Comparison of ENCODE assay signal across 9 mouse cellular contexts in the genomic region with DNA sequence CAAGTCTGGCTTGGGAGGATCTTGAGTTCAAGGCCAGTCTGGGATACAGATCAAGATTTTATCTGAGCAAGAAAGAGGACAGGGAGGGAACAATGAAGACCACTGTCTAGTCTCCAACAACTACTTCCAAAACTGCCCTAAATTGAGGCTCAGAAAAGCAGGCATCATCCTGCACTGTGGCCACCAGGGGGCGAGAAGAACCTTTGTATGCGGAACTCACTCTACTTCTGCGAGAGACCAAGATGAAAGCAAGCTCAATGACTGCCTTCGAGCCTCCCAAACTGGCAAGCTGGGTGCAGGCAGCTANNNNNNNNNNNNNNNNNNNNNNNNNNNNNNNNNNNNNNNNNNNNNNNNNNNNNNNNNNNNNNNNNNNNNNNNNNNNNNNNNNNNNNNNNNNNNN. TPM values are rescaled to one million over a fixed set of nuclear protein-coding genes. Genes with fewer than 3 reads are reported as not detected.
A peak's percentile ranks its signal among the peaks of the same experiment; 100 is the strongest.
DNase-seq lines count a peak whose midpoint lies in the region; ATAC-seq and TF ChIP-seq lines count a peak whose summit lies in the region.
"Had no signal": no experiment of that assay in that cellular context is flagged by ENCODE, and none has a peak within 500 bp of the region (broad histone marks: within the 10 kb centered on the region; RNA-seq: fewer than 3 reads in every experiment).

No protein-coding gene starts in this region.

- H3K27me3 ChIP-seq in midbrain, embryonic 10.5 days (ENCODE audit: low read depth, poor library complexity, severe bottlenecking): no peaks in the 10 kb centered on the region
- H3K27me3 ChIP-seq in midbrain, embryonic 15.5 days (replicated peaks): no peaks in the 10 kb centered on the region
- H3K27me3 ChIP-seq in limb, embryonic 14.5 days (ENCODE audit: control insufficient read depth, insufficient read depth, low read length): no peaks in the 10 kb centered on the region
- no peaks in the 10 kb centered on the region for H3K27me3 ChIP-seq in neural tube, embryonic 15.5 days (replicated peaks)
- H3K27me3 ChIP-seq: embryonic facial prominence, embryonic 13.5 days had no signal

- H3K27ac ChIP-seq in midbrain, embryonic 10.5 days (replicated peaks): no peak overlapping the region
- H3K27ac ChIP-seq in midbrain, embryonic 15.5 days: no peak overlapping the region
- no peak overlapping the region for H3K27ac ChIP-seq in limb, embryonic 14.5 days (replicated peaks; ENCODE audit: low read depth, low read length)
- H3K27ac ChIP-seq in neural tube, embryonic 15.5 days (replicated peaks): no peak overlapping the region
- H3K27ac ChIP-seq: embryonic facial prominence, embryonic 13.5 days had no signal

- no peaks in the 10 kb centered on the region for H3K4me1 ChIP-seq in midbrain, embryonic 10.5 days
- peaks cover 3% of the 10 kb centered on the region; the same call in 1 of the 2 replicates for H3K4me1 ChIP-seq in midbrain, embryonic 15.5 days
- H3K4me1 ChIP-seq in limb, embryonic 14.5 days (ENCODE audit: control insufficient read depth, insufficient read depth, low read length): no peaks in the 10 kb centered on the region
- peaks cover 3% of the 10 kb centered on the region; the same call in 1 of the 2 replicates for H3K4me1 ChIP-seq in neural tube, embryonic 15.5 days
- H3K4me1 ChIP-seq: embryonic facial prominence, embryonic 13.5 days had no signal

- 6% methylated on average over 4 of the region's 4 CpGs for WGBS in midbrain, embryonic 10.5 days
- WGBS in midbrain, embryonic 15.5 days: under 1% methylated on average over 4 of the region's 4 CpGs
- 1% methylated on average over 4 of the region's 4 CpGs for WGBS in limb, embryonic 14.5 days
- 3% methylated on average over 4 of the region's 4 CpGs for WGBS in neural tube, embryonic 15.5 days

- H3K9me3 ChIP-seq in midbrain, embryonic 10.5 days (replicated peaks): no peaks in the 10 kb centered on the region
- no peaks in the 10 kb centered on the region for H3K9me3 ChIP-seq in midbrain, embryonic 15.5 days
- no peaks in the 10 kb centered on the region for H3K9me3 ChIP-seq in limb, embryonic 14.5 days (ENCODE audit: control insufficient read depth, low read length)
- no peaks in the 10 kb centered on the region for H3K9me3 ChIP-seq in neural tube, embryonic 15.5 days (replicated peaks)
- H3K9me3 ChIP-seq: embryonic facial prominence, embryonic 13.5 days had no signal

- no peak for TF ChIP-seq POLR2A in limb, embryonic 14.5 days (IDR thresholded peaks at IDR 0.05; ENCODE audit: borderline replicate concordance, extremely low read depth, insufficient read depth, insufficient read length)

- ATAC-seq in midbrain, embryonic 15.5 days (replicated peaks): no peak; the same call in 1 of the 2 replicates
- ATAC-seq in limb, embryonic 14.5 days (ENCODE audit: low FRiP score, low read depth): no peak
- peak; percentile 36; the same call in 1 of the 2 replicates for ATAC-seq in neural tube, embryonic 15.5 days (ENCODE audit: low FRiP score)

- no peak overlapping the region for H3K4me2 ChIP-seq in midbrain, embryonic 15.5 days
- no peak overlapping the region for H3K4me2 ChIP-seq in limb, embryonic 14.5 days (replicated peaks; ENCODE audit: low read depth, low read length, severe bottlenecking)
- H3K4me2 ChIP-seq in neural tube, embryonic 15.5 days: no peak overlapping the region
- H3K4me2 ChIP-seq: embryonic facial prominence, embryonic 13.5 days had no signal

- DNase-seq in midbrain, embryonic 10.5 days (ENCODE audit: low spot score): peak; percentile 78
- peak; percentile 61 for DNase-seq in cerebellum, adult 8-10 months
- DNase-seq in frontal cortex, postnatal 14 days (ENCODE audit: low spot score in 2 of 2): peak; percentile 54 to 69
- DNase-seq in kidney, adult 18-20 months: peak; percentile 80
- DNase-seq in limb, embryonic 14.5 days (ENCODE audit: low spot score): peak; percentile 71
- DNase-seq in testis, postnatal 10 days (ENCODE audit: low spot score): peak; percentile 85

- H3K36me3 ChIP-seq in midbrain, embryonic 10.5 days: peaks cover 100% of the 10 kb centered on the region
- peaks cover 71% of the 10 kb centered on the region for H3K36me3 ChIP-seq in midbrain, embryonic 15.5 days (replicated peaks)
- H3K36me3 ChIP-seq in limb, embryonic 14.5 days (ENCODE audit: control insufficient read depth, insufficient read depth, low read length): peaks cover 96% of the 10 kb centered on the region
- peaks cover 94% of the 10 kb centered on the region for H3K36me3 ChIP-seq in neural tube, embryonic 15.5 days

- H3K9ac ChIP-seq in midbrain, embryonic 15.5 days: no peak overlapping the region
- no peak overlapping the region for H3K9ac ChIP-seq in limb, embryonic 14.5 days (ENCODE audit: low read depth, low read length, severe bottlenecking)
- no peak overlapping the region for H3K9ac ChIP-seq in neural tube, embryonic 15.5 days (replicated peaks)
- H3K9ac ChIP-seq: embryonic facial prominence, embryonic 13.5 days had no signal

- no peak overlapping the region for H3K4me3 ChIP-seq in midbrain, embryonic 10.5 days
- no peak overlapping the region for H3K4me3 ChIP-seq in midbrain, embryonic 15.5 days
- no peak overlapping the region for H3K4me3 ChIP-seq in limb, embryonic 14.5 days (replicated peaks; ENCODE audit: low read length)
- H3K4me3 ChIP-seq in neural tube, embryonic 15.5 days (replicated peaks): no peak overlapping the region
- H3K4me3 ChIP-seq: embryonic facial prominence, embryonic 13.5 days had no signal

RNA-seq across cellular contexts. Expression of gene Atp8b2, which starts 9.9 kb away (rescaled TPM):
- polyA plus RNA-seq in midbrain, embryonic 10.5 days (2016; fragmentation: Nextera tagmentation; extraction: Ambion mirVana): 12.4 and 12.9 TPM in 2 replicates
- polyA plus RNA-seq in midbrain, embryonic 15.5 days (2015; fragmentation: Nextera tagmentation; extraction: Ambion mirVana): 12.8 and 13.6 TPM in 2 replicates
- 88.4 and 110 TPM in 2 replicates for polyA plus RNA-seq in limb, embryonic 14.5 days (2012; rRNA removed)
- 20.5 and 24.6 TPM in 2 replicates for polyA plus RNA-seq in limb, embryonic 14.5 days (2014; fragmentation: Nextera tagmentation; extraction: Ambion mirVana)
- 11.9 and 12.9 TPM in 2 replicates for polyA plus RNA-seq in neural tube, embryonic 15.5 days (2015; fragmentation: Nextera tagmentation; extraction: Ambion mirVana)

RNA-seq across cellular contexts. Expression of gene Il6ra, which starts 40.4 kb away (rescaled TPM):
- 0.39 and 0.52 TPM in 2 replicates for polyA plus RNA-seq in midbrain, embryonic 10.5 days (2016; fragmentation: Nextera tagmentation; extraction: Ambion mirVana)
- 1.1 and 1.2 TPM in 2 replicates for polyA plus RNA-seq in midbrain, embryonic 15.5 days (2015; fragmentation: Nextera tagmentation; extraction: Ambion mirVana)
- 1.1 and 1.2 TPM in 2 replicates for polyA plus RNA-seq in limb, embryonic 14.5 days (2012; rRNA removed)
- 1.3 and 1.5 TPM in 2 replicates for polyA plus RNA-seq in limb, embryonic 14.5 days (2014; fragmentation: Nextera tagmentation; extraction: Ambion mirVana)
- polyA plus RNA-seq in neural tube, embryonic 15.5 days (2015; fragmentation: Nextera tagmentation; extraction: Ambion mirVana): 1.2 and 1.5 TPM in 2 replicates

RNA-seq across cellular contexts. Expression of gene Hax1, which starts 45.2 kb away (rescaled TPM):
- 172 and 182 TPM in 2 replicates for polyA plus RNA-seq in midbrain, embryonic 10.5 days (2016; fragmentation: Nextera tagmentation; extraction: Ambion mirVana)
- 106 and 121 TPM in 2 replicates for polyA plus RNA-seq in midbrain, embryonic 15.5 days (2015; fragmentation: Nextera tagmentation; extraction: Ambion mirVana)
- 110 and 121 TPM in 2 replicates for polyA plus RNA-seq in limb, embryonic 14.5 days (2012; rRNA removed)
- 135 and 139 TPM in 2 replicates for polyA plus RNA-seq in limb, embryonic 14.5 days (2014; fragmentation: Nextera tagmentation; extraction: Ambion mirVana)
- 105 and 114 TPM in 2 replicates for polyA plus RNA-seq in neural tube, embryonic 15.5 days (2015; fragmentation: Nextera tagmentation; extraction: Ambion mirVana)
